8 mouse cellular contexts compared by ENCODE assay signal in the genomic region with DNA sequence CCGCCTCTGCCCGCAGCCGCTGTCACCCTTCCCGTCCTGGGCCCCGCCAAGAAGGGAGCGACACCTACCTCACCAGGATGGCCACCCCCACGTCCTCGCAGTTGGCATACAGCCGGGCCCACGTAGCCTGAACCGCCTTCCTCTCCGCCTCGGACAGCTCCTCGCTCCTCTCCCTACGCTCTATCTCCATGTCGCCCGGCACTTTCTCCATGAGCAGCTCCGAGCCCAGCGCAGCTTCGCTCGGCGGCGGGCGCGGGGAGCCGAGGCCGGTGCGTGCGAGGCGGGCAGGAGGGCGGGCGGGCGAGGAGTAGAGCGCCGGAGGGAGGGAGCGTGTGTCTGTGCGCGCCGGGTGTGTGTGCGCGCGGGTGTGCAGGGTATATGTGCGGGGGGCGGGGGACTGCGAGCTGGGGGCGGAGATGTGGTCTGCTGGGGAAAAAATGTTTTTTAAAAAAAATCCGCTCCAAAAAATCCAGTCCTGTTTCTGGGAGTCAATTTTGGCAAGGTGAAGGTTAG. TPM values are rescaled to one million over a fixed set of nuclear protein-coding genes. Genes with fewer than 3 reads are reported as not detected.
DNase-seq lines count a peak whose midpoint lies in the region; ATAC-seq and TF ChIP-seq lines count a peak whose summit lies in the region.

No protein-coding gene starts in this region.

- no peaks in the 10 kb centered on the region for H3K36me3 ChIP-seq in ES-E14 (ENCODE audit: control insufficient read depth, insufficient read depth, low read length, poor library complexity, severe bottlenecking)
- H3K36me3 ChIP-seq in heart, postnatal 0 days (replicated peaks; ENCODE audit: control insufficient read depth, insufficient read depth, low read length) = no peaks in the 10 kb centered on the region
- no peaks in the 10 kb centered on the region for H3K36me3 ChIP-seq in limb, embryonic 14.5 days (ENCODE audit: control insufficient read depth, insufficient read depth, low read length)
- H3K36me3 ChIP-seq in neural tube, embryonic 13.5 days = 0 out of 2 replicates have a peak, but pooled peaks cover 5% of the 10 kb centered on the region

- in situ Hi-C loops in ES-E14 (cut with MboI; ENCODE audit: low sequenced_read_pairs in 2 of 2, unreplicated experiment in 2 of 2) = no loop called here

- ATAC-seq in heart, postnatal 0 days (ENCODE audit: insufficient read depth, low read depth) = no peak
- ATAC-seq in limb, embryonic 14.5 days (ENCODE audit: low FRiP score, low read depth) = peak; percentile 42; the same call in 1 of the 2 replicates
- peak; percentile 33; the same call in 1 of the 2 replicates for ATAC-seq in neural tube, embryonic 13.5 days (ENCODE audit: low read depth)
- no peak for ATAC-seq in monocyte, adult 5-6 weeks (replicated peaks; ENCODE audit: insufficient number of reproducible peaks, low FRiP score, low TSS enrichment, poor library complexity, severe bottlenecking)

- intact Hi-C loops in gastrocnemius, adult 2 months (cut with DNase I) = no loop called here

- H3K4me3 ChIP-seq in gastrocnemius, adult 2 months = peak overlapping the region; percentile 83
- peak overlapping the region; percentile 25 to 66 for H3K4me3 ChIP-seq in ES-E14 (ENCODE audit: insufficient read depth in 1 of 2, low read depth in 1 of 2, low read length in 2 of 2, poor library complexity in 1 of 2, severe bottlenecking in 1 of 2)
- H3K4me3 ChIP-seq in heart, postnatal 0 days (ENCODE audit: low read depth, low read length) = peak overlapping the region; percentile 55
- peak overlapping the region; percentile 55 for H3K4me3 ChIP-seq in limb, embryonic 14.5 days (replicated peaks; ENCODE audit: low read length)
- H3K4me3 ChIP-seq in neural tube, embryonic 13.5 days = peak overlapping the region; percentile 51

- peak overlapping the region; percentile 85 for H3K27ac ChIP-seq in gastrocnemius, adult 2 months
- no peak overlapping the region for H3K27ac ChIP-seq in ES-E14 (ENCODE audit: insufficient read depth, low read depth, low read length, poor library complexity, severe bottlenecking)
- H3K27ac ChIP-seq in heart, postnatal 0 days (ENCODE audit: low read depth) = no peak overlapping the region
- no peak overlapping the region for H3K27ac ChIP-seq in limb, embryonic 14.5 days (replicated peaks; ENCODE audit: low read depth, low read length)
- peak overlapping the region; percentile 56; the same call in 1 of the 2 replicates for H3K27ac ChIP-seq in neural tube, embryonic 13.5 days (replicated peaks)

- no peaks in the 10 kb centered on the region for H3K9me3 ChIP-seq in ES-E14 (ENCODE audit: control insufficient read depth, insufficient read depth, low read depth, low read length)
- no peaks in the 10 kb centered on the region for H3K9me3 ChIP-seq in heart, postnatal 0 days (replicated peaks; ENCODE audit: control insufficient read depth, low read length)
- H3K9me3 ChIP-seq in limb, embryonic 14.5 days (ENCODE audit: control insufficient read depth, low read length) = no peaks in the 10 kb centered on the region
- H3K9me3 ChIP-seq in neural tube, embryonic 13.5 days = no peaks in the 10 kb centered on the region

- under 1% methylated on average over 45 of the region's 47 CpGs for WGBS in heart, postnatal 0 days
- under 1% methylated on average over 45 of the region's 47 CpGs for WGBS in limb, embryonic 14.5 days
- WGBS in neural tube, embryonic 13.5 days = 1% methylated on average over 46 of the region's 47 CpGs

- peak overlapping the region; percentile 50; the same call in 1 of the 2 replicates for H3K9ac ChIP-seq in ES-E14 (ENCODE audit: insufficient read depth, low read depth, low read length, poor library complexity, severe bottlenecking)
- peak overlapping the region; percentile 47 for H3K9ac ChIP-seq in heart, postnatal 0 days (replicated peaks; ENCODE audit: low read depth, low read length)
- H3K9ac ChIP-seq in limb, embryonic 14.5 days (ENCODE audit: low read depth, low read length, severe bottlenecking) = peak overlapping the region; percentile 66
- peak overlapping the region; percentile 79 for H3K9ac ChIP-seq in neural tube, embryonic 13.5 days

- DNase-seq in gastrocnemius, adult 2 months = peak; percentile 73
- no peak for DNase-seq in gastrocnemius, adult 8-10 months (ENCODE audit: low spot score in 2 of 2)
- DNase-seq in ES-E14 (ENCODE audit: low read depth, low spot score) = no peak
- DNase-seq in cerebellum, postnatal 36 days = peak; percentile 73 to 77
- no peak for DNase-seq in heart, postnatal 0 days (ENCODE audit: low spot score)
- no peak for DNase-seq in limb, embryonic 14.5 days (ENCODE audit: low spot score)

- peaks cover 43% of the 10 kb centered on the region for H3K27me3 ChIP-seq in heart, postnatal 0 days (ENCODE audit: control insufficient read depth, insufficient read depth, low read length)
- H3K27me3 ChIP-seq in limb, embryonic 14.5 days (ENCODE audit: control insufficient read depth, insufficient read depth, low read length) = peaks cover 26% of the 10 kb centered on the region
- peaks cover 45% of the 10 kb centered on the region for H3K27me3 ChIP-seq in neural tube, embryonic 13.5 days

- no peak for TF ChIP-seq CTCF in gastrocnemius, adult 2 months (IDR thresholded peaks at IDR 0.05)
- no peak for TF ChIP-seq CTCF in heart, postnatal 0 days (IDR thresholded peaks at IDR 0.05; ENCODE audit: low read depth)

- no peak for TF ChIP-seq EP300 in heart, postnatal 0 days (IDR thresholded peaks at IDR 0.05; ENCODE audit: low read depth)

- H3K4me1 ChIP-seq in ES-E14 (ENCODE audit: control insufficient read depth in 2 of 2, insufficient read depth in 2 of 2, low read length in 2 of 2, poor library complexity in 1 of 2) = peaks cover 0 to 15% of the 10 kb centered on the region in 2 experiments; a peak in 2 of 4 replicates
- peaks cover 16% of the 10 kb centered on the region for H3K4me1 ChIP-seq in heart, postnatal 0 days (ENCODE audit: control insufficient read depth, insufficient read depth)
- peaks cover 5% of the 10 kb centered on the region for H3K4me1 ChIP-seq in limb, embryonic 14.5 days (ENCODE audit: control insufficient read depth, insufficient read depth, low read length)
- H3K4me1 ChIP-seq in neural tube, embryonic 13.5 days (replicated peaks) = peaks cover 69% of the 10 kb centered on the region

- TF ChIP-seq POLR2A in limb, embryonic 14.5 days (IDR thresholded peaks at IDR 0.05; ENCODE audit: borderline replicate concordance, extremely low read depth, insufficient read depth, insufficient read length) = no peak

- peak overlapping the region; percentile 80 for H3K4me2 ChIP-seq in heart, postnatal 0 days (ENCODE audit: low read depth, low read length)
- H3K4me2 ChIP-seq in limb, embryonic 14.5 days (replicated peaks; ENCODE audit: low read depth, low read length, severe bottlenecking) = peak overlapping the region; percentile 86
- H3K4me2 ChIP-seq in neural tube, embryonic 13.5 days = peak overlapping the region; percentile 69

TF ChIP-seq in ES-E14, 5 proteins besides CTCF, POLR2A, EP300 and RAD21:
- TF ChIP-seq ZC3H11A (IDR thresholded peaks at IDR 0.05; ENCODE audit: borderline replicate concordance, low read depth, low read length) = no peak

RNA-seq across cellular contexts. Expression of gene Cygb, which starts 0.3 kb away (rescaled TPM):
- 10 to 100 TPM in 1 of 2 experiments, 1 to 10 TPM in 1; 9.6 to 14.7 TPM for total RNA-seq in gastrocnemius, adult 2 months (2021)
- total RNA-seq in gastrocnemius, adult 8-10 months (2022) = 10 to 100 TPM in 2 of 4 experiments, 1 to 10 TPM in 2; 6.4 to 14.4 (median 10.1) TPM
- 0.37 and 0.40 TPM in 2 replicates for total RNA-seq in ES-E14 (2012; rRNA removed)
- total RNA-seq in heart, postnatal 0 days (2014; rRNA removed; ENCODE audit: low replicate concordance) = 11.4 and 38.8 TPM in 2 replicates
- 21.1 and 21.6 TPM in 2 replicates for polyA plus RNA-seq in heart, postnatal 0 days (2015; fragmentation: Nextera tagmentation; extraction: Ambion mirVana)
- polyA plus RNA-seq in limb, embryonic 14.5 days (2012; rRNA removed) = 12.1 and 12.3 TPM in 2 replicates
- 11.7 and 13.4 TPM in 2 replicates for polyA plus RNA-seq in limb, embryonic 14.5 days (2014; fragmentation: Nextera tagmentation; extraction: Ambion mirVana)
- polyA plus RNA-seq in neural tube, embryonic 13.5 days (2015; fragmentation: Nextera tagmentation; extraction: Ambion mirVana) = 16.1 and 17.2 TPM in 2 replicates
- 0.29 TPM in 1 of 3 replicates, not detected in the others for total RNA-seq in monocyte, adult 5-6 weeks (2017)

RNA-seq across cellular contexts. Expression of gene Prcd, which starts 0.4 kb away (rescaled TPM):
- total RNA-seq in gastrocnemius, adult 2 months (2021) = 1 to 10 TPM in 1 of 2 experiments, not detected in 1; 1.0 TPM
- under 1 TPM in 2 of 4 experiments, not detected in 2; 0.29 to 0.51 TPM for total RNA-seq in gastrocnemius, adult 8-10 months (2022)
- 2.0 and 2.2 TPM in 2 replicates for total RNA-seq in ES-E14 (2012; rRNA removed)
- total RNA-seq in heart, postnatal 0 days (2014; rRNA removed; ENCODE audit: low replicate concordance) = not detected in 2 replicates
- polyA plus RNA-seq in heart, postnatal 0 days (2015; fragmentation: Nextera tagmentation; extraction: Ambion mirVana) = 2.5 and 2.6 TPM in 2 replicates
- polyA plus RNA-seq in limb, embryonic 14.5 days (2012; rRNA removed) = 0.38 and 0.85 TPM in 2 replicates
- polyA plus RNA-seq in limb, embryonic 14.5 days (2014; fragmentation: Nextera tagmentation; extraction: Ambion mirVana) = 1.2 and 1.4 TPM in 2 replicates
- 1.9 and 2.3 TPM in 2 replicates for polyA plus RNA-seq in neural tube, embryonic 13.5 days (2015; fragmentation: Nextera tagmentation; extraction: Ambion mirVana)
- total RNA-seq in monocyte, adult 5-6 weeks (2017) = not detected in 3 replicates

RNA-seq across cellular contexts. Expression of gene Rhbdf2, which starts 26.9 kb away (rescaled TPM):
- total RNA-seq in gastrocnemius, adult 2 months (2021) = 10 to 100 TPM; 11.6 to 14.4 TPM
- total RNA-seq in gastrocnemius, adult 8-10 months (2022) = 10 to 100 TPM; 10.6 to 19.9 (median 11.2) TPM
- 29.3 and 53.8 TPM in 2 replicates for total RNA-seq in ES-E14 (2012; rRNA removed)
- total RNA-seq in heart, postnatal 0 days (2014; rRNA removed; ENCODE audit: low replicate concordance) = 19.0 and 25.5 TPM in 2 replicates
- polyA plus RNA-seq in heart, postnatal 0 days (2015; fragmentation: Nextera tagmentation; extraction: Ambion mirVana) = 5.8 and 6.1 TPM in 2 replicates
- 11.4 and 15.0 TPM in 2 replicates for polyA plus RNA-seq in limb, embryonic 14.5 days (2012; rRNA removed)
- 5.0 and 5.5 TPM in 2 replicates for polyA plus RNA-seq in limb, embryonic 14.5 days (2014; fragmentation: Nextera tagmentation; extraction: Ambion mirVana)
- 3.7 TPM in 2 replicates for polyA plus RNA-seq in neural tube, embryonic 13.5 days (2015; fragmentation: Nextera tagmentation; extraction: Ambion mirVana)
- 14.1 to 16.7 TPM (median 15.1 TPM) in 3 replicates for total RNA-seq in monocyte, adult 5-6 weeks (2017)

Comparison
In these comparisons a context has a peak if more than half of its experiments do, and no peak if none do; other contexts are left out.
1. DNase-seq: peak in gastrocnemius, adult 2 months (single experiment) and cerebellum, postnatal 36 days (2 of 2); none in gastrocnemius, adult 8-10 months (0 of 2), ES-E14 (single experiment), heart, postnatal 0 days (single experiment) and limb, embryonic 14.5 days (single experiment).
2. H3K27ac ChIP-seq: peak in gastrocnemius, adult 2 months (single experiment) and neural tube, embryonic 13.5 days (single experiment); none in ES-E14 (single experiment), heart, postnatal 0 days (single experiment) and limb, embryonic 14.5 days (single experiment).
3. ATAC-seq: peak in limb, embryonic 14.5 days (single experiment) and neural tube, embryonic 13.5 days (single experiment); none in heart, postnatal 0 days (single experiment) and monocyte, adult 5-6 weeks (single experiment).
4. Peak in every context shown above with its lines, with median percentiles within 50 percentile points of each other: H3K4me3 ChIP-seq, H3K9ac ChIP-seq and H3K4me2 ChIP-seq.